Mouse (Mus musculus) kidney, adult 2 months (tissue): Measurements from ENCODE around the gene Pllp.

ENCODE experiments used
- CTCF ChIP-seq: fragments of 200-500 bp; conservative IDR thresholded peaks from 2 replicates; pipeline ENCODE4 v1.5.1; 2011; ENCODE audit warnings: low read depth, mild to moderate bottlenecking, control low read depth, low read length, moderate library complexity, mixed read lengths; ENCODE audit not compliant: insufficient read depth, insufficient read length
- POLR2A ChIP-seq: fragments of 200-500 bp; IDR thresholded peaks from one replicate; pipeline ENCODE4 v1.6.1; 2011; ENCODE audit warnings: low read depth, low read length, control low read depth

GRCm38 (mm10) chr8:94716841-94717240, 20.8 kb upstream of the Pllp start:
- no peak for TF ChIP-seq CTCF
- TF ChIP-seq POLR2A: no peak
